Mouse (Mus musculus): ENCODE data around the gene Dapk1. TPM values are rescaled to one million over a fixed set of nuclear protein-coding genes. Genes with fewer than 3 reads are reported as not detected.

Dapk1 gene
- total RNA-seq, 2 experiments from 2014 or later, result 25.1 to 29.6 TPM

DNA sequence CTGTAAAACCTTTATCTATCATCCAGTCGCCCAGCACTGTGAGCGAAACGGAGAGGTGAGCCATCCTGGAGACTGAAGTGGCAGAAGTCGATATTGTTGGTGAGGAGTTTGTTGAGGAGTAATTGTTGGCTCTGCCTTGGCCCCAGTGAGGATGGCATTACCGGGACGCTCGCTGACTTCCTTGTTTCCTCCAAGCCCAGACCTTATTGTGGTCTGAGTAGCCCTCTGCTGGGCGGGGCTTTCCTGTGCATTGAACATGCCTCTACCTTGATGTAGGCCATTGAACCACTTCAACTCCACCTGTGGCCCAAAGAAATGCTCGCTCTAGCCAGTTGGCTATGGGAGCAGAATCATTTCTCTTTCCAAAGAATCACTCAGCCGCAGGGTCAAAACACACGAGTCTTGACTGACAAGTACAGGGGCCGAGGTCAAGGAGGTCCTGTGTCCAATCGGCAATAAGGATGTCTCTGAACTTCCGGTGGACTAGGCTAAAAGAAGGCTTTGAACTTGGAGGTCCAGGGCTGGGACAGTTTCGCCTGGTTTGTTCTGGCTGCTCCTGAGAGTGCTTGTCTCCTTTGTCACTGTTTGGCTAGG lies 13.4 kb downstream of the Dapk1 start:
- no peak for DNase-seq

GRCm38 (mm10) chr13:60616036-60616435 lies 14.3 kb downstream of the Dapk1 start:
- DNase-seq, result no peak

GRCm38 (mm10) chr13:60618287-60618686 lies 16.5 kb downstream of the Dapk1 start:
- no peak for DNase-seq

DNA sequence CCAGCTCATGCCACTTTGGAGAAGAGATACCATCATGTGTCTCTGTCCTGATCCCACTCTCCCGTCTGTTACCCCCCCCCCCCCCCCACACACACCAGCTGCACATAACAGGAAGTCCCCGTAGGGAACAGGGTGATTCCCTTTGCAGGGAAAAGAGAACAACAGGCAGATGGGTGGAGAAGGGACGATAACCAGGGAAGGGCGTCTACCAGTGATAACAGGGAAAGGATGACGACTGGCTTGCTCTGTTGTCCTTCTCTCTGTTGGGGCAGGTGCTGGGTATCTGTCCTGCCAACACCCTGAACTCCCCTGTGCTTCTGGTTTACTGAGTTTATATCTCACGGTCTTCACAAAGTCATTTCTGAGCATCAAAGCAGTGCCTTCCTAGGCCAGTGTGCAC lies 18.0 kb downstream of the Dapk1 start:
- no peak for DNase-seq

DNA sequence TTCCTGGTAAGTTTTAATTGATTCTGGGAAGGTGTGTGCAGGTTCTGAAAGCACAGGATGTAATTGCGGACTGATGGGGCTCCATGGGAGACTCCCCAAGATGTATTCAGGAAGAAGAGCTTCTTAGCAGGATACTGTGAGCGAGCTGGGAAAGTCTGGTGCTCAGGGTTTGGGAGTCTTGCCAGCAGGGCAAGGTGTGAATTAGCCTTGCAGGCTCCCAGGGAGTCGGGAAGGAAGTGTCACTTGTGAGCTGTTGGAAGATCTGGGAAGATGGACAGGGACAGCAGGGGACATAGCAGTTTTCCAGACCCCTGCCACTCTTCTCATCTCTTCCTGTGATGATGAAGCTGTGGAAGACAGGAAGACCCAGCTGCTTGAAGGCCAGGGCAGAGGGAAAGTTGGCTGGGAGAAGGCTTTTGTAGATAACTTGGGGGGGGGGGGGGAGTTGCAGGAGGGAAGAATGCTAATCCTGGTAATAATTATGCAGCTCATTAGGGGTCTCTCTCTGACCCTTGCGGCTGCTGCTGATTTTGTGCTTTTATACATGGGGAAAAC lies 19.7 kb downstream of the Dapk1 start:
- no peak for DNase-seq

GRCm38 (mm10) chr13:60625581-60625980 lies 23.8 kb downstream of the Dapk1 start:
- DNase-seq, result no peak

DNA sequence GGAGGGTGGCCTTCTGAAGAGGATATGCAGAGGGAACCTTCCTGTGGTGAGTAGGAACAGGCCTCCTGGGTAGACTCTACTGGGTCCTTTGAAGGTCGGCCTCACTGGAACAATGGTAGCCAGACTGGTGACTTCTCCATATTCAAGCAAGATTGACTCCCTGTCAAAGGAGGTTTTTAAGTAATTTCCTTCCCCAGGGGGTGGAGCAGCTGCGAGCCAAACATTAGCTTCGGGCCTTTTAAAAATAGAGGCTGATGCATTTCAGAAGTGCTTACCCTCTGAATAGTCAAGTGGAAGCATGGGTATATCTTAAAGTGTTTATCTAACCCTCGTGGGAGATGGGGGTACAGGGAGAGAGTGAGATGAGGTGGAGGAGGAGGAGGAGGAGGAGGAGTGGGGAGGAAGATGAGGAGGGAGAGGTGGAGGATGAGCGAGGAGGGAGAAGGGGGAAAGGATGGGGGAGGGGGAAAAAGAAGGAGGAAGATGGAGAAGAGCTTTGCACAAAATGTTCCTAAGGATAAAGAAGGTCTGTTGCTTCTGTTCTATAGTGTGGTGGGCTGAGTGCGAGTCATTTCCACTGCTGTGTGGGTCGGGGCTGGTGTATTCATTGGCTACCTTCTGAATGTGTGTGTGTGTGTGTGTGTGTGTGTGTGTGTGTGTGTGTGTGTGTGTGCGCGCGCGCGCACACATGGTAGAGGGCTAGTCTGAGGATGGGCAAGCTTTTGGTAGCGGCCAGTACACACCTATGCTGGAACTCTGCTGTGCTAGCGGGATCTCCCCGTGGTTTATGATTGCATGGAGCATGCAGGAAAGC lies 26.3 kb downstream of the Dapk1 start:
- no peak for DNase-seq

DNA sequence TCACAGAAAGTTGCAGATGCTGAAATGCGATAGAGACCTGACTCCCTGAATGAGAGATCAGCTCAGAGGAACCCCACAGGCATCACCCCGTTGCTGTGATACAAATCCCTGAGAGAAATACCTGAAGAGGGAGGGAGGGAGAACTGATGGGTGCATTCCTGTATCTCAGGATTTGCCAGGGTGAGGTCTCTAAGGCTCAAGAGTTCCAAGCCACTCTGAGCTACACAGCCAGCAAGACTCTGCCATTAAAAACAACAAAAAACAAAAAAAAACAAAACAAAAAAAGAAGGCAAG lies 26.9 kb downstream of the Dapk1 start:
- DNase-seq, result no peak

DNA sequence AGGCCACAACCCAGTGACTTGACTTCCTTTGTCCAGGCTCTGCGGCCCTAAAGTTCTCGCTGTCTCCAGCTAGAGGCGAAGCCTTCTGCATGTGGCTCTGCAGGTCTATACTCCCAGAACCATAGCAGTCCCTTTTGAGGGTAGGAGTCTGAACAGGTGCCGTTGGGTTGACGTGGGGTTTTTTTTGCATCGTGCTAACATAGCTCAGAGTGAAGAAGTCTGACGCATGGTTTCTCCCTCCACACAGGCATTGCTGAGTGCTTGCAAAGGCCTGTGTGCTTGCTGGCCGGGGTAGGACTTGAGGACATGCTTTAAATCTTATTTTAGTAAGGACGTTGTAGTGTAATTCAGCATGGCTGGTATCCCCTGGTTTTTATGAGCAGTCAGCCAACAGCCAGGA lies 27.7 kb downstream of the Dapk1 start:
- no peak for DNase-seq

GRCm38 (mm10) chr13:60633945-60634344 lies 32.2 kb downstream of the Dapk1 start:
- no peak for DNase-seq

- DNase-seq, result no peak
These were observed 33.9 kb downstream of the Dapk1 start for GRCm38 (mm10) chr13:60635636-60636035.

- DNase-seq, result no peak
These were observed 37.8 kb downstream of the Dapk1 start for GRCm38 (mm10) chr13:60639482-60640055.

GRCm38 (mm10) chr13:60640420-60640819 lies 38.7 kb downstream of the Dapk1 start:
- DNase-seq, result no peak

DNA sequence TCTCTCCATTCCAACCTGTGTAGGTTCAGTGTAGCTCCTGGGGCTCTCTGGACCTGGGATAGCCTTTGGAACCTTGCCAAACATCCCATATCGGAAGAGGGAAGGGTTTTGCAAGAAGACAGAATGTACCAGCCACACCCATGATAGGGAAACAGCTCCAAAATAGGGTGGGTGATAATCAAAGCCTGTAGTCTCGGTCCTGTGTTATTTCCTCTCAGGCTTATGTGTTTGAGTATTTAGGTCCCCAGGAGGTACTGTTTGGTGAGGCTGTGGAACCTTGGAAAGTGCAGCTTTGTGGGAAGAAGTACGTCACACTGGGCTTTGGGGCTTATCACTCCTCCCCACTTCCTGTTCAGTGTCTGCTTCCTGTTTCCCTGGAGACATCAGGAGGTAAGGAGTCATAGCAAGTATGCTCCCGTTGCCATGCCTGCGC lies 42.7 kb downstream of the Dapk1 start:
- DNase-seq, result no peak

DNA sequence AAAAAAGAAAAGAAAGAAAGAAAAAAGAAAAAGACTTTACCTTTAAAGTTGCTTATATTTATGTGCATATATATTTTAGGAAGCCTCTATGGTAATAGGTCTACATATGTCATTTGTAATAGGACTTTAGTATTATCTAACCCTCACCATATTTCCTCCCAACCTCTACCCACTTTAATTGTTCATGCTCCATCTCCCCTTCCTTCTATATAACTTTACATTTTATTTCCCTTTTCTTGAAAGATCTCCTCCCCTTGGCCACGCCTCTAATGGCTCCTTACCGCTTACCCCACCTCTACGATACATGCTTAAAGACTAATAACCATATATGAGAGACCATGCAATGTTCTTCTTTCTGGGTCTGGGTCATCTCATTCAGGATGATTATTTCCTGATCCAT lies 45.0 kb downstream of the Dapk1 start:
- DNase-seq, result no peak

DNA sequence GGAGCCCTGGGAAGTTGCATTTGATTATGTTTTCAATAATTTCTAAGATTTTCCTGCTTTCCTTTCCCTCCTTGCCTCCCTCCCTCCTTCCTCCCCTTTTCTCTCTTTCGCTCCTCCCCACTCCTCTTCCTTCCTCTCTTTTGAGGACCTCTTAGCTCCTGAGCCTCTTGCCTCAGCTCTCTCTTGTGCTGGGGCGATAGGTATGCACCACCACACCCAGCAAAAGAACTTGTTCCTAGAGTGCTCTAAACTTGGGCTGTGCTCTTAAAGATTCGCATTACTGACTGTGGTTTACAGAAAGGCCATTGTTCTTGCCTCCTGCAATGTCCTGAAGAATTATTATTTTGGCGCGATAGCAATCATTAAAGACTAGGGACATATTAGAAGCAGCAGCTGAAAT lies 46.6 kb downstream of the Dapk1 start:
- DNase-seq, result no peak

- DNase-seq, result no peak
These were observed 48.3 kb downstream of the Dapk1 start for GRCm38 (mm10) chr13:60650000-60650399.

DNA sequence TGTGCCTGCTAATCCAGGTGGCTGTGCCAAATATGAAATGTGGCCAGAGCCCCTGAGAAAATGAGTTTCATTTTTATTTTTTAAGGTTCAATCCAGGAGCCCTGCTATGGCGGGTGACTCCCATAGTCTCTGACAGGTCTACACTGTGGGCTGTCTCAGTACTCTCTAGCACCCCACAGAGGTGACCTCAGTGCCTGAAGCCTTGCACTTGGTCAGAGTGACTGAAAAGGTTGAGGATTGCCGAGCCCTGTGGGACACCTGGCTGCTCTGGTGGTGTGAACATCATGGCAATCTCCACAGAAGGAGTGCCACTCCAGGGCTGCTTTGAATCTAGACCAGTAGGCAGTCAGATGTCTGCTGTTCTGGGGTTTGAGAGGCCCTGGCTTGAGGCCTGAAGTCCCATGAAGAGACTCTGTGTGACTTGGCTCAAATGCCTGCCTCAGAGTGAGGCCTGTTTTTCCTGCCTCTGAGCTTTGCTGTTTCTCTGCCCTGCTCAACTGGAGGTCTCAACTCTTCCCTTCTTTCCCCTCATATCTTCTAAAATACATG lies 52.3 kb downstream of the Dapk1 start:
- DNase-seq, result no peak

DNA sequence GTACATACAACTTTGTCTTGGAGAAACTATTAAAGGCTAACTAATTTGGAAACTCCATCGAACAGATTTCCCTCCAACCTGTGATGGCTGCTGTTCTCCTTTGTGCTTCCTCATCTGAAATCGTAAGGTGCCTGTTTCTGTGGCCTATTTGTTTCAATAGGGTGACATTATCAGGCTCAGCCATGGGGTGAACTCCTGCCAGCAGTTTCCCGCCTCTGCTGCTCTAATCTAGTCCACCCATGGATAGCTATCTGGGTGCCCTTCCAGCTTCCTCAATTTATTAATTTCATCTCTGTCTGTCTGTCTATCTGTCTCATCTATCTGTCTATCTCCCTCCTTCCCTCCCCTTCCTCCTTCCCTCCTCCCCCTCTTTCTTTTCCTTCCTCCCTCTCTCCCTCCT lies 53.5 kb downstream of the Dapk1 start:
- DNase-seq, result no peak

DNA sequence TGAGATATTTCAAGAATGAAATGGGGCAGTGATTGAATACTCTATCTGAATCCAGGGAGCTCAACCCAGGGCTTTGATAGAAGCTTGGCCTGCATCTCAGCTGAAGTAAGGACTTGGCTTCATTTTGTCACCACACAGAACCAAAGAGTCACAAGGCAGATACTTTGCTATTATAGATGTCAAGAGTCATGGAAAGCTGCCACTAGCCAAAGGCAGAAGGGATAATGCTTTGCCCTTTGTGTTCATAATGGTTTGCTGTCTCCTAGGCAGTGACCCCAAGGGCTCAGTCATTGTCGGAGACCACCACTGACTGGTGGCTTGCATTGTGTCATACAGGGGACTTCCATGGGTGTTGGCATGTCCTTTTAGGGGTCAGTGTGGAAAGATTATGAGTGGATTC lies 57.9 kb downstream of the Dapk1 start:
- DNase-seq, result no peak

DNA sequence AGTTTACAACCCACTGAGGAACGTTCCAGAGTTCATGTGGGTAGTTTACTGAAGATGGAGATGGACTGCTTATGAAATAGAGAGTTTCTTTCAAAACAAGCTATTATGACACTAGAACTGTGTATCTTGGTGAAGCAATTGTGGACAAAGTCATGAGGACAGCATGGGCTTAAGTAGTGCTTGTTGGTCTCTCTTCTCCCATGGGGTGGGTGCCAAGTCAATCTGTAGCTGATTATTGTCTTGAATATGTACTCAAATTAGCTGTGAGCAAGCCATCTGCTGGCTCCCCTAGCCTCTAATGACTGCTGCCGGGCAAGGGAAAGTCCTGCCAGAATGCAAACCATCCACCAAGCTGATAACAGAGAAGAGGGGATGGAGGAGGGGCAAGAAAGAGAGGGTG lies 58.3 kb downstream of the Dapk1 start:
- no peak for DNase-seq

- no peak for DNase-seq
These were observed 59.0 kb downstream of the Dapk1 start for GRCm38 (mm10) chr13:60660711-60661261.

Measured in gastrocnemius, postnatal 10 days (tissue).